Comparison of ENCODE assay signal across 14 mouse cellular contexts in the genomic region with DNA sequence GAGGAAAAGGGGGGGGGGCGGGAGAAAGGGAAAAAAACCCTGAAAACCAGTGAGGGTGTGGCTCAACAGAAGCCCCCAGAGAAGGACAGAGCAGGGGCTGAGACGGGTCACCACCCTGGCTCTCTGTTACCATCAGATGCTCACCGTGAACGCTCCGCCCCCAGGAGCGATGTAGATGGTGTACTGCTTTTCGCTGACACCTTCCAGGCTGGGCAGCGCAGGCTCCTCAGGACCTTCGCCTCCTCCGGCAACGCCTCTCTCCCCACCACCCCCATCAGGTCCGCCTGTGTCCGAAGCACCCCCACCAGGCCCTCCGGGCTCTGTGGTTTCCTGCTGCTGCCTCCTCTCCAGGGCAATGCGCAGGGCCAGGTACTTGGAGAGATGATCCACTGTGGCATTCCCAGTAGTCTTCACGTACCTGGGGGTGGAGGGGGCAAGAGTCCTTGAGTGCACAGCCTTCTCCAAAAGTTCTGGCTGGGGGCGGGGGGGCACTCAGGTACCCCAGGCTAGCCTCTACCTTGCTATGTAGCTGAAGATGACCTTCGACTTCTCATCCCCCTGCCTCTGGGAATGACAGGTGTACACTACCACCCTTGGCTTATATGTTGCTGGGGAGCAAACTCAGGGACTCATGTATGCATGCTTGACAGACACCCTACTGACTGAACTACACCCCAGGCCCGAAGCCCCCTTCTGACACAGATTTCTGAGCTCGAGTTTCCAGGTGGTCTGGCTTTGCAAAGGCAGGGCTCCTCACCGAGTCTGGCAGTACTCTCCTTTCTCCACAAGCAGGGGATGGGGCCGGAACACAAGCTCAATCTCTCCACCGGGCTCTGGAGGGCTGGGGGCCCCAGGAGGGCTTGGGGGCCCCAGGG. TPM values are rescaled to one million over a fixed set of nuclear protein-coding genes. Genes with fewer than 3 reads are reported as not detected.
DNase-seq lines count a peak whose midpoint lies in the region; ATAC-seq and TF ChIP-seq lines count a peak whose summit lies in the region.
"Had no signal": no experiment of that assay in that cellular context is flagged by ENCODE, and none has a peak within 500 bp of the region (broad histone marks: within the 10 kb centered on the region; RNA-seq: fewer than 3 reads in every experiment).

No protein-coding gene starts in this region.

- peak; percentile 18 for DNase-seq in adrenal gland, postnatal 14 days
- DNase-seq in adrenal gland, adult 2 months = no peak
- peak; percentile 26 for DNase-seq in gastrocnemius, adult 2 months
- no peak for DNase-seq in gastrocnemius, postnatal 36 days
- DNase-seq in midbrain, embryonic 11.5 days (ENCODE audit: low spot score, missing footprints) = peak; percentile 83
- peak; percentile 67 for DNase-seq in testis, postnatal 10 days (ENCODE audit: low spot score)
- DNase-seq in ovary, postnatal 36 days (ENCODE audit: low spot score) = no peak
- DNase-seq: embryo, embryonic 11 days; liver; lung, embryonic 14.5 days had no signal

- ATAC-seq in midbrain, embryonic 11.5 days (ENCODE audit: low FRiP score) = no peak
- ATAC-seq in midbrain, embryonic 16.5 days = no peak
- ATAC-seq: intestine, postnatal 0 days had no signal

- H3K4me1 ChIP-seq in midbrain, embryonic 11.5 days (ENCODE audit: control insufficient read depth, insufficient read depth, low read length) = peaks cover 19% of the 10 kb centered on the region
- H3K4me1 ChIP-seq in midbrain, embryonic 16.5 days (ENCODE audit: control insufficient read depth, insufficient read depth, low read length) = peaks cover 26% of the 10 kb centered on the region

- intact Hi-C loops in gastrocnemius, adult 2 months (cut with DNase I) = loop anchor here (5.0 kb wide), 1 partner anchor 64 kb away; a partner anchor contains a TSS
- intact Hi-C loops in gastrocnemius, postnatal 36 days (cut with DNase I) = loop anchor here (2.0 kb wide), 1 partner anchor 63 kb away; no protein-coding TSS in a partner anchor

- H3K27me3 ChIP-seq in midbrain, embryonic 11.5 days (ENCODE audit: control insufficient read depth, insufficient read depth, low read length) = no peaks in the 10 kb centered on the region
- no peaks in the 10 kb centered on the region for H3K27me3 ChIP-seq in midbrain, embryonic 16.5 days (ENCODE audit: control insufficient read depth, insufficient read depth, low read depth, low read length)
- H3K27me3 ChIP-seq: heart, embryonic 15.5 days; hindbrain, embryonic 12.5 days had no signal

- TF ChIP-seq CTCF in gastrocnemius, adult 2 months (IDR thresholded peaks at IDR 0.05) = no peak

- peaks cover 7% of the 10 kb centered on the region; the same call in 1 of the 2 replicates for H3K9me3 ChIP-seq in midbrain, embryonic 11.5 days (ENCODE audit: control insufficient read depth, low read length)
- no peaks in the 10 kb centered on the region for H3K9me3 ChIP-seq in midbrain, embryonic 16.5 days (replicated peaks; ENCODE audit: control insufficient read depth, low read length, poor library complexity, severe bottlenecking)
- H3K9me3 ChIP-seq: heart, embryonic 15.5 days had no signal

- no peak overlapping the region for H3K4me2 ChIP-seq in midbrain, embryonic 11.5 days
- H3K4me2 ChIP-seq in midbrain, embryonic 16.5 days (ENCODE audit: low read length) = no peak overlapping the region
- H3K4me2 ChIP-seq: heart, embryonic 15.5 days; hindbrain, embryonic 12.5 days; lung, embryonic 14.5 days had no signal

- H3K4me3 ChIP-seq in gastrocnemius, adult 2 months = no peak overlapping the region
- no peak overlapping the region for H3K4me3 ChIP-seq in midbrain, embryonic 11.5 days (ENCODE audit: low read depth, low read length)
- no peak overlapping the region for H3K4me3 ChIP-seq in midbrain, embryonic 16.5 days (ENCODE audit: low read depth, low read length)
- H3K4me3 ChIP-seq: heart, embryonic 15.5 days; hindbrain, embryonic 12.5 days had no signal

- no peak overlapping the region for H3K27ac ChIP-seq in gastrocnemius, adult 2 months
- no peak overlapping the region for H3K27ac ChIP-seq in midbrain, embryonic 11.5 days (ENCODE audit: low read depth, low read length)
- H3K27ac ChIP-seq in midbrain, embryonic 16.5 days (ENCODE audit: low read length) = no peak overlapping the region
- H3K27ac ChIP-seq: heart, embryonic 15.5 days; hindbrain, embryonic 12.5 days had no signal

- WGBS in midbrain, embryonic 11.5 days = 96% methylated on average over 23 of the region's 23 CpGs
- WGBS in midbrain, embryonic 16.5 days = 96% methylated on average over 23 of the region's 23 CpGs

- H3K36me3 ChIP-seq in midbrain, embryonic 11.5 days (ENCODE audit: control insufficient read depth, insufficient read depth, low read length) = peaks cover 31% of the 10 kb centered on the region
- peaks cover 9% of the 10 kb centered on the region; the same call in 1 of the 2 replicates for H3K36me3 ChIP-seq in midbrain, embryonic 16.5 days (ENCODE audit: control insufficient read depth, insufficient read depth, low read length)

- H3K9ac ChIP-seq in midbrain, embryonic 11.5 days (ENCODE audit: low read length) = no peak overlapping the region
- no peak overlapping the region for H3K9ac ChIP-seq in midbrain, embryonic 16.5 days (ENCODE audit: low read depth, low read length)
- H3K9ac ChIP-seq: heart, embryonic 15.5 days; hindbrain, embryonic 12.5 days; lung, embryonic 14.5 days had no signal

RNA-seq across cellular contexts. Expression of a gene that starts 2.7 kb away (rescaled TPM):
- 36.6 and 42.5 TPM in 2 replicates for total RNA-seq in adrenal gland, postnatal 14 days (2021)
- total RNA-seq in adrenal gland, adult 2 months (2021) = 10 to 100 TPM; 41.4 to 57.0 TPM
- polyA plus RNA-seq in adrenal gland, adult 2 months (2012; rRNA removed) = 70.0 and 92.4 TPM in 2 replicates
- total RNA-seq in gastrocnemius, adult 2 months (2021) = 10 to 100 TPM; 11.6 to 12.8 TPM
- 10 to 100 TPM; 11.7 to 12.4 TPM for total RNA-seq in gastrocnemius, postnatal 36 days (2021)
- polyA plus RNA-seq in midbrain, embryonic 11.5 days (2014; fragmentation: Nextera tagmentation; extraction: Ambion mirVana) = 5.5 and 7.1 TPM in 2 replicates
- 17.9 and 18.2 TPM in 2 replicates for polyA plus RNA-seq in midbrain, embryonic 16.5 days (2015; fragmentation: Nextera tagmentation; extraction: Ambion mirVana)

RNA-seq across cellular contexts. Expression of a gene that starts 6.1 kb away (rescaled TPM):
- total RNA-seq in adrenal gland, postnatal 14 days (2021) = 207 and 212 TPM in 2 replicates
- total RNA-seq in adrenal gland, adult 2 months (2021) = 100 to 1,000 TPM; 252 to 263 TPM
- polyA plus RNA-seq in adrenal gland, adult 2 months (2012; rRNA removed) = 362 and 465 TPM in 2 replicates
- 10 to 100 TPM; 69.9 to 82.3 TPM for total RNA-seq in gastrocnemius, adult 2 months (2021)
- total RNA-seq in gastrocnemius, postnatal 36 days (2021) = 10 to 100 TPM; 55.5 to 64.2 TPM
- 95.4 and 99.0 TPM in 2 replicates for polyA plus RNA-seq in midbrain, embryonic 11.5 days (2014; fragmentation: Nextera tagmentation; extraction: Ambion mirVana)
- 60.1 and 61.3 TPM in 2 replicates for polyA plus RNA-seq in midbrain, embryonic 16.5 days (2015; fragmentation: Nextera tagmentation; extraction: Ambion mirVana)

RNA-seq across cellular contexts. Expression of a gene that starts 9.7 kb away (rescaled TPM):
- total RNA-seq in adrenal gland, postnatal 14 days (2021) = 127 and 161 TPM in 2 replicates
- 100 to 1,000 TPM; 156 to 217 TPM for total RNA-seq in adrenal gland, adult 2 months (2021)
- polyA plus RNA-seq in adrenal gland, adult 2 months (2012; rRNA removed) = 291 and 321 TPM in 2 replicates
- 10 to 100 TPM; 44.6 to 49.5 TPM for total RNA-seq in gastrocnemius, adult 2 months (2021)
- 10 to 100 TPM; 40.8 to 45.2 TPM for total RNA-seq in gastrocnemius, postnatal 36 days (2021)
- 85.1 and 97.4 TPM in 2 replicates for polyA plus RNA-seq in midbrain, embryonic 11.5 days (2014; fragmentation: Nextera tagmentation; extraction: Ambion mirVana)
- polyA plus RNA-seq in midbrain, embryonic 16.5 days (2015; fragmentation: Nextera tagmentation; extraction: Ambion mirVana) = 163 and 175 TPM in 2 replicates

RNA-seq across cellular contexts. Expression of a gene that starts 9.8 kb away (rescaled TPM):
- total RNA-seq in adrenal gland, postnatal 14 days (2021) = 54.5 and 66.6 TPM in 2 replicates
- total RNA-seq in adrenal gland, adult 2 months (2021) = 10 to 100 TPM; 47.5 to 54.9 TPM
- polyA plus RNA-seq in adrenal gland, adult 2 months (2012; rRNA removed) = 150 and 161 TPM in 2 replicates
- total RNA-seq in gastrocnemius, adult 2 months (2021) = 10 to 100 TPM; 40.5 to 41.7 TPM
- total RNA-seq in gastrocnemius, postnatal 36 days (2021) = 10 to 100 TPM; 34.5 to 35.3 TPM
- 17.2 and 17.9 TPM in 2 replicates for polyA plus RNA-seq in midbrain, embryonic 11.5 days (2014; fragmentation: Nextera tagmentation; extraction: Ambion mirVana)
- 54.0 and 55.9 TPM in 2 replicates for polyA plus RNA-seq in midbrain, embryonic 16.5 days (2015; fragmentation: Nextera tagmentation; extraction: Ambion mirVana)

RNA-seq across cellular contexts. Expression of a gene that starts 17.5 kb away (rescaled TPM):
- total RNA-seq in adrenal gland, postnatal 14 days (2021) = 1.1 and 2.6 TPM in 2 replicates
- total RNA-seq in adrenal gland, adult 2 months (2021) = 1 to 10 TPM; 1.0 to 1.1 TPM
- polyA plus RNA-seq in adrenal gland, adult 2 months (2012; rRNA removed) = 0.35 and 1.7 TPM in 2 replicates
- total RNA-seq in gastrocnemius, adult 2 months (2021) = 1 to 10 TPM; 3.0 to 9.6 TPM
- total RNA-seq in gastrocnemius, postnatal 36 days (2021) = 1 to 10 TPM; 9.3 to 9.6 TPM
- polyA plus RNA-seq in midbrain, embryonic 11.5 days (2014; fragmentation: Nextera tagmentation; extraction: Ambion mirVana) = 0.52 and 1.4 TPM in 2 replicates
- polyA plus RNA-seq in midbrain, embryonic 16.5 days (2015; fragmentation: Nextera tagmentation; extraction: Ambion mirVana) = 3.6 and 4.4 TPM in 2 replicates

Comparison
In these comparisons a context has a peak if more than half of its experiments do, and no peak if none do; other contexts are left out.
1. DNase-seq: peak in adrenal gland, postnatal 14 days (single experiment), gastrocnemius, adult 2 months (single experiment), midbrain, embryonic 11.5 days (single experiment) and testis, postnatal 10 days (single experiment); none in adrenal gland, adult 2 months (single experiment), gastrocnemius, postnatal 36 days (0 of 2) and ovary, postnatal 36 days (single experiment).